Mouse (Mus musculus): ENCODE measurements around the gene Oxnad1.

GRCm38 (mm10) chr14:32036482-32036881, 48.7 kb upstream of the Oxnad1 start:
- no peak for TF ChIP-seq CTCF (IDR thresholded peaks at IDR 0.05; ENCODE audit: borderline replicate concordance, insufficient read depth, low read length)
- TF ChIP-seq POLR2A (IDR thresholded peaks at IDR 0.05; ENCODE audit: low read depth, low read length), result no peak
